Mouse (Mus musculus) CH12.LX (cell line): ENCODE results near the gene Dchs1. TPM values are rescaled to one million over a fixed set of nuclear protein-coding genes. Genes with fewer than 3 reads are reported as not detected.

ENCODE experiments used
- DNase-seq: peaks from one replicate; pipeline ENCODE4 v3.0.0-alpha.2; 2013; ENCODE audit errors: extremely low read depth
- H3K27ac ChIP-seq: 2 replicates; pipeline ENCODE4 v1.5.1; 2012; ENCODE audit warnings: low read depth, mild to moderate bottlenecking, control low read depth, moderate library complexity; ENCODE audit not compliant: insufficient read depth
- H3K27me3 ChIP-seq: replicated peaks from 2 replicates; pipeline ENCODE3; 2012; ENCODE audit warnings: inconsistent platforms
- H3K36me3 ChIP-seq, 2 experiments: replicated peaks in 1 of 2; 2 replicates each; pipeline versions ENCODE3 to v1.6.1; 2012; ENCODE audit warnings: inconsistent platforms in 1 of 2, low read length in 1 of 2, mild to moderate bottlenecking in 1 of 2, mixed read lengths in 1 of 2, moderate library complexity in 1 of 2; ENCODE audit not compliant: control insufficient read depth in 1 of 2, insufficient read depth in 1 of 2
- H3K4me1 ChIP-seq, 2 experiments: 2 replicates each; pipeline ENCODE4 v1.6.1; 2012; ENCODE audit warnings: inconsistent platforms in 1 of 2, moderate library complexity in 1 of 2; ENCODE audit not compliant: insufficient read depth in 2 of 2, control insufficient read depth in 1 of 2
- H3K4me2 ChIP-seq: 2 replicates; pipeline ENCODE4 v1.6.1; 2012; ENCODE audit warnings: low read depth, mild to moderate bottlenecking, control low read depth; ENCODE audit not compliant: poor library complexity, insufficient read depth, severe bottlenecking
- H3K4me3 ChIP-seq, 3 experiments: fragments of 150-350 bp in 1 of 3; sonication (generic) in 1 of 3; replicated peaks in 1 of 3; 2 replicates each; pipeline versions ENCODE3 to v1.5.1; 2011 to 2012; ENCODE audit warnings: low read depth in 2 of 3, low read length in 2 of 3, mild to moderate bottlenecking in 2 of 3, moderate library complexity in 2 of 3, control low read depth in 1 of 3, improper control_type of control experiment in 1 of 3, inconsistent platforms in 1 of 3, mixed read lengths in 1 of 3; ENCODE audit not compliant: poor library complexity in 1 of 3
- H3K79me2 ChIP-seq: replicated peaks from 2 replicates; pipeline ENCODE4 v1.6.1; 2012; ENCODE audit warnings: mild to moderate bottlenecking, moderate library complexity; ENCODE audit not compliant: control insufficient read depth, poor library complexity, insufficient read depth, severe bottlenecking; ENCODE audit errors: extremely low read depth
- H3K9ac ChIP-seq: 2 replicates; pipeline ENCODE4 v1.6.1; 2012; ENCODE audit warnings: low read depth, mild to moderate bottlenecking, control low read depth, moderate library complexity; ENCODE audit not compliant: insufficient read depth
- H3K9me3 ChIP-seq: replicated peaks from 2 replicates; pipeline ENCODE3; 2012; ENCODE audit warnings: low read length, inconsistent platforms, mixed read lengths
- CHD1 ChIP-seq: IDR thresholded peaks from 2 replicates; pipeline ENCODE4 v1.6.1; 2012; ENCODE audit warnings: low read depth, low read length, improper control_type of control experiment, inconsistent platforms
- CHD2 ChIP-seq: IDR thresholded peaks from 2 replicates; pipeline ENCODE4 v1.6.1; 2011; ENCODE audit warnings: low read length, improper control_type of control experiment
- CTCF ChIP-seq, 2 experiments: IDR thresholded peaks in 1 of 2; conservative IDR thresholded peaks in 1 of 2; 2 replicates each; pipeline ENCODE4 v1.5.1; 2011 to 2012; ENCODE audit warnings: low read depth in 2 of 2, low read length in 2 of 2, improper control_type of control experiment in 1 of 2, inconsistent platforms in 1 of 2, mild to moderate bottlenecking in 1 of 2, moderate library complexity in 1 of 2
- E2F4 ChIP-seq: IDR thresholded peaks from 2 replicates; pipeline ENCODE4 v1.6.1; 2011; ENCODE audit warnings: low read depth, low read length, improper control_type of control experiment; ENCODE audit not compliant: insufficient replicate concordance
- ELF1 ChIP-seq: IDR thresholded peaks from 2 replicates; pipeline ENCODE4 v1.6.1; 2014; ENCODE audit warnings: low read depth, mild to moderate bottlenecking, inconsistent platforms, low read length, improper control_type of control experiment
- EP300 ChIP-seq: IDR thresholded peaks from 2 replicates; pipeline ENCODE4 v1.6.1; 2011; ENCODE audit warnings: low read length, improper control_type of control experiment
- ETS1 ChIP-seq: conservative IDR thresholded peaks from 2 replicates; pipeline ENCODE4 v1.6.1; 2012; ENCODE audit warnings: low read depth, mild to moderate bottlenecking, inconsistent platforms, low read length, improper control_type of control experiment, moderate library complexity
- HCFC1 ChIP-seq: IDR thresholded peaks from 2 replicates; pipeline ENCODE4 v1.6.1; 2012; ENCODE audit warnings: low read depth, mild to moderate bottlenecking, inconsistent platforms, low read length, improper control_type of control experiment
- IRF4 ChIP-seq: IDR thresholded peaks from 2 replicates; pipeline ENCODE4 v1.6.1; 2014; ENCODE audit warnings: low read depth, mild to moderate bottlenecking, inconsistent platforms, low read length, improper control_type of control experiment
- JUND ChIP-seq: conservative IDR thresholded peaks from 2 replicates; pipeline ENCODE4 v1.6.1; 2011; ENCODE audit warnings: low read depth, low read length, improper control_type of control experiment
- KAT2A ChIP-seq: IDR thresholded peaks from 2 replicates; pipeline ENCODE4 v1.6.1; 2012; ENCODE audit warnings: low read length, improper control_type of control experiment, inconsistent platforms; ENCODE audit not compliant: insufficient replicate concordance
- MAFK ChIP-seq: IDR thresholded peaks from 2 replicates; pipeline ENCODE4 v1.6.1; 2011; ENCODE audit warnings: low read length, improper control_type of control experiment; ENCODE audit not compliant: insufficient replicate concordance
- MAX ChIP-seq: IDR thresholded peaks from 2 replicates; pipeline ENCODE4 v1.6.1; 2011; ENCODE audit warnings: low read length, improper control_type of control experiment
- MAZ ChIP-seq: IDR thresholded peaks from 2 replicates; pipeline ENCODE4 v1.6.1; 2012; ENCODE audit warnings: low read depth, mild to moderate bottlenecking, inconsistent platforms, low read length, improper control_type of control experiment, moderate library complexity
- MYC ChIP-seq: IDR thresholded peaks from 2 replicates; pipeline ENCODE4 v1.6.1; 2011; ENCODE audit warnings: low read depth, mild to moderate bottlenecking, improper control_type of control experiment, low read length
- NRF1 ChIP-seq: IDR thresholded peaks from 2 replicates; pipeline ENCODE4 v1.6.1; 2014; ENCODE audit warnings: low read depth, mild to moderate bottlenecking, inconsistent platforms, low read length, improper control_type of control experiment, moderate library complexity
- PAX5 ChIP-seq: IDR thresholded peaks from 2 replicates; pipeline ENCODE4 v1.6.1; 2012; ENCODE audit warnings: low read length, inconsistent platforms, mixed read lengths
- POLR2A ChIP-seq: IDR thresholded peaks from 2 replicates; pipeline ENCODE4 v1.6.1; 2011; ENCODE audit warnings: low read depth, mild to moderate bottlenecking, improper control_type of control experiment, low read length
- RAD21 ChIP-seq: IDR thresholded peaks from 2 replicates; pipeline ENCODE4 v1.6.1; 2011; ENCODE audit warnings: low read depth, mild to moderate bottlenecking, low read length, improper control_type of control experiment, moderate library complexity
- RCOR1 ChIP-seq: conservative IDR thresholded peaks from 2 replicates; pipeline ENCODE4 v1.6.1; 2012; ENCODE audit warnings: low read depth, mild to moderate bottlenecking, inconsistent platforms, low read length, improper control_type of control experiment
- SIN3A ChIP-seq: IDR thresholded peaks from 2 replicates; pipeline ENCODE4 v1.6.1; 2012; ENCODE audit warnings: low read length, improper control_type of control experiment, inconsistent platforms
- TCF12 ChIP-seq: IDR thresholded peaks from 2 replicates; pipeline ENCODE4 v1.6.1; 2014; ENCODE audit warnings: low read depth, mild to moderate bottlenecking, inconsistent platforms, low read length, improper control_type of control experiment
- UBTF ChIP-seq: IDR thresholded peaks from 2 replicates; pipeline ENCODE4 v1.6.1; 2012; ENCODE audit warnings: low read depth, mild to moderate bottlenecking, inconsistent platforms, low read length, improper control_type of control experiment, moderate library complexity
- USF1 ChIP-seq: IDR thresholded peaks from 2 replicates; pipeline ENCODE4 v1.6.1; 2014; ENCODE audit warnings: low read depth, mild to moderate bottlenecking, inconsistent platforms, low read length, improper control_type of control experiment
- USF2 ChIP-seq: conservative IDR thresholded peaks from 2 replicates; pipeline ENCODE4 v1.6.1; 2011; ENCODE audit warnings: low read depth, low read length, improper control_type of control experiment
- ZC3H11A ChIP-seq: IDR thresholded peaks from 2 replicates; pipeline ENCODE4 v1.6.1; 2012; ENCODE audit warnings: low read depth, mild to moderate bottlenecking, inconsistent platforms, low read length, improper control_type of control experiment
- ZKSCAN1 ChIP-seq: IDR thresholded peaks from 2 replicates; pipeline ENCODE4 v1.6.1; 2012; ENCODE audit warnings: low read depth, inconsistent platforms, low read length, improper control_type of control experiment, borderline replicate concordance
- ZMIZ1 ChIP-seq: IDR thresholded peaks from 2 replicates; pipeline ENCODE4 v1.6.1; 2012; ENCODE audit warnings: low read depth, mild to moderate bottlenecking, inconsistent platforms, low read length, improper control_type of control experiment
- ZNF384 ChIP-seq: IDR thresholded peaks from 2 replicates; pipeline ENCODE4 v1.6.1; 2012; ENCODE audit warnings: low read depth, low read length, improper control_type of control experiment, inconsistent platforms
- dilution Hi-C: fragments of 300-500 bp; cut with MboI; formaldehyde crosslinking; loops from 2 replicates; pipeline ENCODE4 v1.14.3; 2020; ENCODE audit warnings: low sequenced_read_pairs; ENCODE audit not compliant: extremely low pct_unique_long_range_greater_than_20kb, extremely low pct_ligation_motif_present
- in situ Hi-C: fragments of 300-500 bp; cut with MboI; formaldehyde crosslinking; loops from 3 replicates; pipeline ENCODE4 v1.14.3; 2019; ENCODE audit warnings: low sequenced_read_pairs, low pct_ligation_motif_present, low pct_unique_long_range_greater_than_20kb, mixed read lengths
- polyA plus RNA-seq: library from polyadenylated mRNA; unstranded; fragments of >175 nt; gene quantifications from 2 replicates; pipeline ENCODE4 v1.2.1, GENCODE M21; 2012; ENCODE audit warnings: low read depth; ENCODE audit not compliant: insufficient read length
- total RNA-seq, 2 experiments: library from RNA; depleted of rRNA; stranded (reverse); fragments of 300-350 nt in 1 of 2; fragments of >200 nt in 1 of 2; gene quantifications; 2 replicates each; pipeline ENCODE4 v1.2.3; 2012 to 2014

Gene Dchs1
- total and polyA plus RNA-seq, 3 experiments: 0.03 to 0.04 TPM; not detected in 1

- TF ChIP-seq CHD1 (no peak), TCF12 (no peak), PAX5 (no peak), KAT2A (no peak), NRF1 (no peak), EP300 (no peak), ZC3H11A (no peak), UBTF (no peak), POLR2A (no peak), MAFK (no peak), ZNF384 (no peak), USF1 (no peak)
Measured at GRCm38 (mm10) chr7:105747776-105748175, 39.7 kb downstream of the Dchs1 start.

GRCm38 (mm10) chr7:105743926-105744590, 43.4 kb downstream of the Dchs1 start, which contains the start of gene Taf10:
Gene Taf10, minus strand, starts transcription at chr7:105744361.
- in situ Hi-C loops (loop anchor here (5.0 kb wide), 1 partner anchor 63 kb away; no protein-coding TSS in a partner anchor), dilution Hi-C loops (no loop called here)
- Histone ChIP-seq H3K4me1 (peaks cover 5 to 37% of the 10 kb centered on the region in 2 experiments), H3K27ac (peak within 1 kb of the TSS; percentile 34; the same call in 1 of the 2 replicates), H3K9ac (peak within 1 kb of the TSS; percentile 94), H3K9me3 (no peaks in the 10 kb centered on the region), H3K4me3 (peak within 1 kb of the TSS; percentile 81 to 99 (median 95)), H3K4me2 (peak within 1 kb of the TSS; percentile 62), H3K27me3 (no peaks in the 10 kb centered on the region), H3K79me2 (peaks cover 10% of the 10 kb centered on the region; the same call in 1 of the 2 replicates), H3K36me3 (peaks cover 57 to 72% of the 10 kb centered on the region in 2 experiments)
- peak; percentile 93 for DNase-seq
- TF ChIP-seq RCOR1 (0 out of 2 replicates have a peak, but pooled peaks have one; percentile 19), CHD2 (no peak), ZMIZ1 (peak; percentile 90), SIN3A (peak; percentile 94), PAX5 (no peak), MAFK (no peak), RAD21 (peak; percentile 59), TCF12 (peak; percentile 77), ZKSCAN1 (no peak), NRF1 (peak; percentile 61), CTCF (conservative IDR thresholded peaks at IDR 0.05 in 1 of 2, IDR thresholded peaks at IDR 0.05 in 1 of 2; ENCODE audit: low read depth in 2 of 2, low read length in 2 of 2) (peak in 1 of 2 experiments; percentile 65; a peak in 2 of 4 replicates), MAZ (peak; percentile 75), ELF1 (peak; percentile 96), MAX (peak; percentile 70; the same call in 1 of the 2 replicates), JUND (no peak), HCFC1 (peak; percentile 81), IRF4 (0 out of 2 replicates have a peak, but pooled peaks have one; percentile 18), ZC3H11A (no peak), CHD1 (no peak), EP300 (no peak), USF2 (no peak), POLR2A (peak; percentile 83), USF1 (no peak), E2F4 (0 out of 2 replicates have a peak, but pooled peaks have one; percentile 61), MYC (peak; percentile 63; the same call in 1 of the 2 replicates), KAT2A (peak; percentile 74; the same call in 1 of the 2 replicates), ETS1 (0 out of 2 replicates have a peak, but pooled peaks have one; percentile 34)

More at GRCm38 (mm10) chr7:105747776-105748175, 39.7 kb downstream of the Dchs1 start:
- no peak for DNase-seq
- Histone ChIP-seq H3K4me1 (peaks cover 0 to 28% of the 10 kb centered on the region in 2 experiments; a peak in 3 of 4 replicates), H3K27ac (no peak overlapping the region), H3K9ac (no peak overlapping the region), H3K4me2 (no peak overlapping the region), H3K36me3 (peaks cover 33 to 57% of the 10 kb centered on the region in 2 experiments), H3K4me3 (no peak overlapping the region), H3K79me2 (peaks cover 10% of the 10 kb centered on the region; the same call in 1 of the 2 replicates), H3K27me3 (no peaks in the 10 kb centered on the region), H3K9me3 (no peaks in the 10 kb centered on the region)
- dilution Hi-C loops: no loop called here
- in situ Hi-C loops: no loop called here
